Mouse (Mus musculus) hindbrain, embryonic 15.5 days (tissue): ENCODE measurements around the gene Hdac4. TPM values are rescaled to one million over a fixed set of nuclear protein-coding genes. Genes with fewer than 3 reads are reported as not detected.

Experiments used
- ATAC-seq: fragments of 200-750 bp; cut with Nextera tagmentation; 2 replicates; pipeline ENCODE4 v1.8.0; 2017; ENCODE audit warnings: low read depth, moderate number of reproducible peaks, moderate TSS enrichment; ENCODE audit not compliant: low FRiP score
- H3K27ac ChIP-seq: fragments of 300-500 bp; sonication (generic); replicated peaks from 2 replicates; pipeline ENCODE4 v1.5.1; 2015; ENCODE audit warnings: mild to moderate bottlenecking, inconsistent platforms
- H3K27me3 ChIP-seq: fragments of 300-500 bp; sonication (generic); 2 replicates; pipeline ENCODE4 v1.6.1; 2015; ENCODE audit warnings: control low read depth, inconsistent platforms
- H3K36me3 ChIP-seq: fragments of 300-500 bp; sonication (generic); 2 replicates; pipeline ENCODE4 v1.6.1; 2015; ENCODE audit warnings: control low read depth, inconsistent platforms
- H3K4me1 ChIP-seq: fragments of 300-500 bp; sonication (generic); replicated peaks from 2 replicates; pipeline ENCODE4 v1.6.1; 2015; ENCODE audit warnings: control low read depth, inconsistent platforms
- H3K4me2 ChIP-seq: fragments of 300-500 bp; sonication (generic); 2 replicates; pipeline ENCODE4 v1.6.1; 2015; ENCODE audit warnings: moderate library complexity, mild to moderate bottlenecking, inconsistent platforms
- H3K4me3 ChIP-seq: fragments of 300-500 bp; sonication (generic); 2 replicates; pipeline ENCODE4 v1.5.1; 2015; ENCODE audit warnings: mild to moderate bottlenecking, inconsistent platforms
- H3K9ac ChIP-seq: fragments of 300-500 bp; sonication (generic); 2 replicates; pipeline ENCODE4 v1.6.1; 2015; ENCODE audit warnings: inconsistent platforms
- H3K9me3 ChIP-seq: fragments of 300-500 bp; sonication (generic); 2 replicates; pipeline ENCODE4 v1.6.1; 2016; ENCODE audit warnings: control low read depth, inconsistent platforms
- whole genome bisulfite sequencing: fragments of 180-500 bp; shearing (Covaris S2); methylation state at CpG from one replicate; pipeline ENCODE4 v1.1.7; 2015; 5-methylcytosine and 5-hydroxymethylcytosine counted together
- polyA plus RNA-seq: library from polyadenylated mRNA; unstranded; fragments of >200 nt; fragmentation: Nextera tagmentation; extraction: Ambion mirVana; gene quantifications from 2 replicates; pipeline ENCODE4 v1.2.1, GENCODE M21; 2015

The Hdac4 gene
- polyA plus RNA-seq, 1 experiment from 2014 or later, result 32.4 TPM

DNA sequence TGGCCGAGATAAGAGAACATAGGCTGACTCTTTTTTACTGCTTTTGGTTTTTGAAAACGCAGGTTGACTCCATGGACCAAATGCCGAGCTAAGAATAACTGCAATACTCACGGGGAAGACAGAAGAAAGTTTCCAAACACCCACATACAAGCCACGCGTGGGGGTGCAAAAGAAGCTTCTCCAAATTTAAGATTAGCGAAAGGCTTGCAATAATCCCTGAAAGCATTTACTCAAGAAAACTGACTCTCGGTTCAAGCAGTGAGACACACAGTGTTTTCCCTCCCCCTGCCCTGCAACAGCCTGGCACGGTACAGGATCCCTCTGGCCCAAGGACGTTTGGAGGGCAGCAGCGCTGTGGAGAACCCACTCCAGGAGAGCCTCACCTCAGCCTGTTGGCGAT lies 315.3 kb downstream of the Hdac4 start:
- no peaks in the 10 kb centered on the region for H3K9me3 ChIP-seq
- no peak overlapping the region for H3K4me2 ChIP-seq
- H3K27me3 ChIP-seq, result no peaks in the 10 kb centered on the region
- WGBS, result 88% methylated on average over 12 of the region's 12 CpGs
- no peak for ATAC-seq
- H3K4me3 ChIP-seq, result no peak overlapping the region
- no peaks in the 10 kb centered on the region for H3K36me3 ChIP-seq
- H3K9ac ChIP-seq, result no peak overlapping the region
- H3K4me1 ChIP-seq, result no peaks in the 10 kb centered on the region
- no peak overlapping the region for H3K27ac ChIP-seq
